Mouse (Mus musculus) heart, embryonic 16.5 days (tissue): ENCODE measurements around the gene Fam81a. TPM values are rescaled to one million over a fixed set of nuclear protein-coding genes. Genes with fewer than 3 reads are reported as not detected.
A peak's percentile ranks its signal among the peaks of the same experiment; 100 is the strongest.

Experiments used
- ATAC-seq: fragments of 200-750 bp; cut with Nextera tagmentation; replicated peaks from 2 replicates; pipeline ENCODE4 v1.8.0; 2017; ENCODE audit warnings: moderate number of reproducible peaks; ENCODE audit not compliant: insufficient read depth, low FRiP score; ENCODE audit errors: extremely low read depth
- H3K27ac ChIP-seq: fragments of 300-500 bp; sonication (generic); 2 replicates; pipeline ENCODE4 v1.5.1; 2014; ENCODE audit warnings: mild to moderate bottlenecking, low read length, control low read depth, moderate library complexity
- H3K27me3 ChIP-seq: fragments of 300-500 bp; sonication (generic); 2 replicates; pipeline ENCODE4 v1.6.1; 2014; ENCODE audit warnings: low read length, mixed read lengths; ENCODE audit not compliant: control insufficient read depth, insufficient read depth
- H3K36me3 ChIP-seq: fragments of 300-500 bp; sonication (generic); 2 replicates; pipeline ENCODE4 v1.6.1; 2014; ENCODE audit not compliant: control insufficient read depth, insufficient read depth
- H3K4me1 ChIP-seq: fragments of 300-500 bp; sonication (generic); 2 replicates; pipeline ENCODE4 v1.6.1; 2014; ENCODE audit warnings: low read length, mixed read lengths; ENCODE audit not compliant: control insufficient read depth, insufficient read depth
- H3K4me2 ChIP-seq: fragments of 300-500 bp; sonication (generic); 2 replicates; pipeline ENCODE4 v1.6.1; 2014; ENCODE audit warnings: low read depth, mild to moderate bottlenecking, control low read depth, low read length
- H3K4me3 ChIP-seq: fragments of 300-500 bp; sonication (generic); 2 replicates; pipeline ENCODE4 v1.5.1; 2014; ENCODE audit warnings: mild to moderate bottlenecking, control low read depth, low read length
- H3K9ac ChIP-seq: fragments of 300-500 bp; sonication (generic); 2 replicates; pipeline ENCODE4 v1.6.1; 2014; ENCODE audit warnings: low read length, control low read depth
- H3K9me3 ChIP-seq: fragments of 300-500 bp; sonication (generic); replicated peaks from 2 replicates; pipeline ENCODE4 v1.6.1; 2016; ENCODE audit warnings: low read length; ENCODE audit not compliant: control insufficient read depth
- WGBS: fragments of 180-500 bp; shearing (Covaris S2); extraction: QIAGEN DNeasy Blood & Tissue Kit; methylation state at CpG from one replicate; pipeline ENCODE4 v1.1.7; 2014; 5-methylcytosine and 5-hydroxymethylcytosine counted together
- polyA plus RNA-seq: library from polyadenylated mRNA; unstranded; fragments of >200 nt; fragmentation: Nextera tagmentation; extraction: Ambion mirVana; gene quantifications from 2 replicates; pipeline ENCODE4 v1.2.1, GENCODE M21; 2015

The Fam81a gene
- polyA plus RNA-seq, 1 experiment from 2014 or later: 43.9 TPM

DNA sequence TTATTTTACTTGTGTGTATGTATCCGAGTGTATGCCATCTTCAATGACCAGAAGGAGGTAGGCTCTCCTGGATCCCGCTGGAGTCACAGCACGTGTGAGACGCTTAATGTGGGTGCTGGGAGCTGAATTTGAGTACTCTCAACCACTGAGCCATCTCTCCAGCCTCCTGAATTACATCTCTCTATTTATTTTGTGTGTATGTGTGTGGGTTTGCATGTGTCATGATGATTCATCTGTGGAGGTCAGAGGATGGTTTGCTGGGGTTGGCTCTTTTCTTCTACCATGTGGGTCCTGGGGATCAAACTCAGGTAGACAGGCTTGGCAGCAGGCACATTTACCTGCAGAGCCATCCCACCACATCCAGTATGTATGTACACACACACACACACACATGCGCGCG lies 60.6 kb downstream of the Fam81a start:
- no peak overlapping the region for H3K9ac ChIP-seq
- H3K36me3 ChIP-seq: no peaks in the 10 kb centered on the region
- no peaks in the 10 kb centered on the region for H3K9me3 ChIP-seq
- no peak overlapping the region for H3K27ac ChIP-seq
- H3K4me3 ChIP-seq: no peak overlapping the region
- no peak for ATAC-seq
- peaks cover 4% of the 10 kb centered on the region; the same call in 1 of the 2 replicates for H3K4me1 ChIP-seq
- H3K27me3 ChIP-seq: no peaks in the 10 kb centered on the region
- WGBS: 86% methylated on average over 7 of the region's 7 CpGs
- H3K4me2 ChIP-seq: no peak overlapping the region

DNA sequence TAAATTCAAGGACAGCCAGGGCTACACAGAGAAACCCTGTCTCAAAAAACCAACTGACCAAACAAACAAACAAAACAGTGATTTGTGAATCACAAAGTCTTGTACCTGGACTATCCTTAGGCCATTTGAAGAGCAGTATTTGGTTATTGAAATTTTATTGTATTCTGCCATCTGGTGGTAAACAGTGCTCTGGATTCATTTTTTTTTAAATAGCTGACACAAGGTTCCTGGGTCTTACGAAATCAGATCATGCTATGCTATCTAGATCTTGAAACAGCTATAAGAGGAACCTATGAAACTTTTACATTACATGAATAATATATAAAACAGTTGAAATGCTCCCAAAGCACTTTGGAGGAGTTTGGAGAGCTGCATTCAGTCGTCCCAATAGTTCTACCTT lies 61.4 kb downstream of the Fam81a start:
- Histone ChIP-seq H3K27ac (no peak overlapping the region), H3K9ac (no peak overlapping the region), H3K4me2 (no peak overlapping the region), H3K4me3 (no peak overlapping the region), H3K27me3 (no peaks in the 10 kb centered on the region), H3K36me3 (no peaks in the 10 kb centered on the region), H3K4me1 (peaks cover 1% of the 10 kb centered on the region; the same call in 1 of the 2 replicates), H3K9me3 (no peaks in the 10 kb centered on the region)
- WGBS: 65% methylated on average over 2 of the region's 2 CpGs
- ATAC-seq: no peak

DNA sequence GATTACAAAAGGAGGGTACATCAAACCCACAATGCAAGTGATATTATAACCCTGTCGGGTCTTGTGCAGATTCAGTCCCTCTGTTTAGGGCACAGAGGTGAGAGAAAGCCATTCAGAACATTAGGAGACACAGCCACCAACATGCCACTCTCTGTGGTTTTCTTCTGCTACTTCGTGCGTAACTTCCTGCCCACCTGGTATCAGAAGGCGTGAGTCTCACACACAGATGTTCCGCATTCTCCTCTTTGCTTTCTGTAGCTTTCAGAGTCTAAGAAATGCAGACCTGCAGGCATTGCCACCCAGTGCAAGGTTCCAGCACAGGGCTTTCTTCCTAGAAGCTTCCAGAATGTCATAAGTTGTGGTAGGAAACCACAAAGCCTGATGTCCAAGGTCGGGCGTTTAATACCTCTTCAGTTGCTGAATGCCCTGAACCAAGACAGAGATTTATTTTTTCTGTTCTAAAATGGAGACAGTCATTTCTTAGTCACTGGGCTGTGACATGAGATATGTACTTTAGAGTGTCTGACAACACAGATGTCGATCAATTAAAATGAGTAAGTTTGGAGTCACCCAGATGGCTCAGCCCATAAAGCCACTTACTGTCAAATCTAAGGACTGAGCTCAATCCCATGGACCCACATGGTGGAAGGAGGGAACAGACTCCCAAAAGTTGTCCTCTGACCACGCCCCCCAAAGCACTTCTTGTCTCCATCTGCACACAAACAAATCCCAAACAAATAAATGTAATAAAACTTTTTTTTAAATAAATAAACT lies 62.1 kb downstream of the Fam81a start:
- Histone ChIP-seq H3K27me3 (no peaks in the 10 kb centered on the region), H3K4me1 (no peaks in the 10 kb centered on the region), H3K4me3 (no peak overlapping the region), H3K36me3 (no peaks in the 10 kb centered on the region), H3K4me2 (no peak overlapping the region), H3K27ac (peak overlapping the region; percentile 48; the same call in 1 of the 2 replicates), H3K9me3 (no peaks in the 10 kb centered on the region), H3K9ac (no peak overlapping the region)
- 82% methylated on average over 9 of the region's 9 CpGs for WGBS
- peak; percentile 40; the same call in 1 of the 2 replicates for ATAC-seq

DNA sequence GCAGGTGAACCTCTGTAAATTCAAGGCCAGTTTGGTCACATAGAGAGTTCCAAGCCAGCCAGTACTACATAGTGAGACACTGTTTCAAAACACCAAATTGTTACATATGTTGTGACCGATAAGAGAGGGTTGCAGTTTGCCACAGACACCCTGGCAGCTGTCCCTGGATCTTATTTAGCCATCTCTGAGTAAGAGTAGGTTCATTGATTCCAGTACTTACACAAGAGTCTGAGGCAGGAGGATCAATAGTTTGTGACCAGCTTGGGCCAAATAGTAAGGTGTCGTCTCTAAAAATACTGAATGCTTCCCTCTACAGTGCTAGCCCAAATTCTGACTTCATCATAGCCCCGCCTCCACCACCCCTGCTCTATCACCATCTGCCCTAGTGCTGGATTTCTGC lies 64.3 kb downstream of the Fam81a start:
- WGBS: 78% methylated on average over 3 of the region's 3 CpGs
- no peak overlapping the region for H3K4me3 ChIP-seq
- no peaks in the 10 kb centered on the region for H3K9me3 ChIP-seq
- H3K27ac ChIP-seq: no peak overlapping the region
- no peaks in the 10 kb centered on the region for H3K27me3 ChIP-seq
- no peaks in the 10 kb centered on the region for H3K36me3 ChIP-seq
- no peak overlapping the region for H3K4me2 ChIP-seq
- no peaks in the 10 kb centered on the region for H3K4me1 ChIP-seq
- no peak overlapping the region for H3K9ac ChIP-seq
- no peak for ATAC-seq

DNA sequence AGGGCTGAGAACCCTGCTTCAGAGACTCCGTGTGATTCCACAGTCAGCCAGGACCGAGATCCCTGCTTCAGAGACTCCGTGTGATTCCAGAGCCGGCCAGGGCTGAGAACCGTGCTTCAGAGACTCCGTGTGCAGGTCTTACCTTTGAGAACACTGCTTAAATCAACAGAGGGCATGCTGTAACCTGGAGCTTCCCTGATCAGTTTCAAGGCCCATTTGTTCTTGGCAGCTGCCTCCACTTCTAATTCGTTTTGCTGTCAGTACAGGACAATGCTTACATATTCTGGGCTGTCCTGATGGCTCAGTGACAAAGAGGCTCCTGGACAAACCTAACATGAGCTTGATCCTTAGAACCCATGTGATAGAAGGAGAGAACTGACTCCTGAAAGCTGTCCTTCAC lies 65.2 kb downstream of the Fam81a start:
- ATAC-seq: no peak
- no peak overlapping the region for H3K4me2 ChIP-seq
- 70% methylated on average over 7 of the region's 7 CpGs for WGBS
- H3K9me3 ChIP-seq: no peaks in the 10 kb centered on the region
- H3K9ac ChIP-seq: no peak overlapping the region
- no peak overlapping the region for H3K4me3 ChIP-seq
- H3K27me3 ChIP-seq: no peaks in the 10 kb centered on the region
- H3K36me3 ChIP-seq: no peaks in the 10 kb centered on the region
- no peak overlapping the region for H3K27ac ChIP-seq
- H3K4me1 ChIP-seq: no peaks in the 10 kb centered on the region

DNA sequence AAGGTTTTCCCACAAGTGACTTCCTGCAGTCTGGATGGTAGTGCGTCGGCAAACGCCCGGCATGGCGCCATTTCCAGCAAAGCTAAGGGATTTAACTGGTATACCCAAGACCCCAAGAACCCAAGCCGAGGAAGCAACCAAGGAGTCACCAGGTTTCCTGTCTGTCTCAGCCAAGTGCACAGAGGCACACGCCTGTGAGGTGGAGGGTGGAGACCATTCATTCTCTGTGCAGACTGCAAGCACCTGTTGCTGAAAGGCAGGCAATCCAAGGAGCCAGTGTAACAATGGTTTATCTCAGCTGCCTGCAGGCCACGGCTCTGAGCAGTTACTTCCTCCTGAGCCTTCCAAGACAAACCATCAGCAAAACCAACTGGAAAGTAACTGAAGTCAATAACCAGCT lies 70.0 kb downstream of the Fam81a start:
- WGBS: 71% methylated on average over 8 of the region's 8 CpGs
- Histone ChIP-seq H3K27me3 (no peaks in the 10 kb centered on the region), H3K4me3 (no peak overlapping the region), H3K9ac (no peak overlapping the region), H3K36me3 (no peaks in the 10 kb centered on the region), H3K27ac (no peak overlapping the region), H3K9me3 (no peaks in the 10 kb centered on the region), H3K4me1 (peaks cover 9% of the 10 kb centered on the region; the same call in 1 of the 2 replicates), H3K4me2 (no peak overlapping the region)
- 0 out of 2 replicates have a peak, but pooled peaks have one; percentile 37 for ATAC-seq

DNA sequence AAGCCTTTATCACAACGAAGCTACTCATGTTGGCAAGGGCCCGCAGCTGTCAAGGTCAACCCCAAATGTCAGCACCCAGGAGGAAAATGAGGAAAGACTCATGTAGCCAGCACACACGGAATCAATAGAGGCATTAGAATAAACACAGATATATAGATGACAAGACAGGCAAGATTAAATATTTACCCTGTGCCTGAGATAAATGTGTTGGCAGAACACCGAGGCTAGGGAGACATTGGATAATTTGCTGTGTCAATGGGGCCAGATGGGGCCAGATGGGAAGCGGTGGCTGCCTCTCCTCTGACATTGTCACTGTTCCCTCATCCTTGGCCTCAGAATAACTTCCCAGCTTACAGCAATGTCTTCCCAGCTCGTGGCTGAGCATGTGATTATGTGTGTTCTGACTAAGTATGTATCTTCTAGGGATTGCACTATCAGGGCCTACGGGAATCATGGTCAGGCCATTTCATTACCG lies 72.4 kb downstream of the Fam81a start:
- no peaks in the 10 kb centered on the region for H3K36me3 ChIP-seq
- H3K4me1 ChIP-seq: peaks cover 9% of the 10 kb centered on the region; the same call in 1 of the 2 replicates
- no peak overlapping the region for H3K4me3 ChIP-seq
- no peak for ATAC-seq
- no peaks in the 10 kb centered on the region for H3K9me3 ChIP-seq
- no peaks in the 10 kb centered on the region for H3K27me3 ChIP-seq
- H3K27ac ChIP-seq: no peak overlapping the region
- no peak overlapping the region for H3K4me2 ChIP-seq
- WGBS: 40% methylated on average over 8 of the region's 8 CpGs
- H3K9ac ChIP-seq: no peak overlapping the region

DNA sequence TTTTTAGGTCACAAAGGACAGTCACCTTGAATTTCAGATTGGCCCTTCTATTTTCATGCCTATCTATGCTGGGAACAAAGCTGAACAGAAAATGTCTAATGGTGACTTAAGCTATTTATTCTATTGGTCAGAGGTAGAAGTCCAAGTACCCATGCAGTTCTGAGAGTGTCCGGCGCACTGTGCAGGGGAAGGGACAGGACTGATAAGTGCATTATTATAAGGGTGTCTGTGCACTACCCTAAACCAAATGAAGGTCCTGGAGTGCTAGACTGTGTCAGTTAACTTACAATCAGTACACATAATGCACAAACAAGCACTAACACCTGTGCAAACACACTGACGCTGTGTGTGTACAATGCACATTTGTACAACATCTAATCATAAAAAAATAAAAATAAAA lies 74.9 kb downstream of the Fam81a start:
- Histone ChIP-seq H3K27me3 (no peaks in the 10 kb centered on the region), H3K9ac (no peak overlapping the region), H3K9me3 (no peaks in the 10 kb centered on the region), H3K27ac (no peak overlapping the region), H3K4me3 (no peak overlapping the region), H3K4me2 (no peak overlapping the region), H3K4me1 (peaks cover 9% of the 10 kb centered on the region; the same call in 1 of the 2 replicates), H3K36me3 (no peaks in the 10 kb centered on the region)
- 82% methylated on average over 3 of the region's 3 CpGs for WGBS
- ATAC-seq: no peak

DNA sequence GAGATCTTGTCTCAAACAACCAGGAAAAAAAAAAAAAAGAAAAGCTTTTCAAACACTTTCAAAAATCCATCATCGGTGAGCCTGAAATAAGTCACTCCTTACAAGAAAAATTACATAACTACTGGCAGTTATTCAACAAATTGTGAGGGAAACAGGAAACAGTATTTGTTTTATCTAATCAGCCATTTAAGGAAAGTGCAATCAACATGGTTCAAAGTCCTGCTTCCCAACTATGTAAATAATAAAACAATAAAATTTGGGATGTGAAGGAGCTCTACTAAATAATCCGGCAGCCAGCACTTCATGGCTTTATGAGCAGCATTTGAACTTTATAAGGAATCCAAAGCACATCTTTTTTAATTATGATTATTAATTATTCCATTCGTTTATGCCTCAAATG lies 80.3 kb downstream of the Fam81a start:
- Histone ChIP-seq H3K9me3 (no peaks in the 10 kb centered on the region), H3K4me2 (no peak overlapping the region), H3K9ac (no peak overlapping the region), H3K27ac (no peak overlapping the region), H3K4me1 (no peaks in the 10 kb centered on the region), H3K27me3 (no peaks in the 10 kb centered on the region), H3K36me3 (no peaks in the 10 kb centered on the region), H3K4me3 (no peak overlapping the region)
- ATAC-seq: no peak
- WGBS: 75% methylated on average over 3 of the region's 3 CpGs
